Mouse (Mus musculus): ENCODE results near the gene Asrgl1.
"Not testable (repeated sequence)": the region's sequence is repeated elsewhere in the genome, so short reads cannot be mapped to it uniquely, and the experiment has no call there.

The Asrgl1 gene

DNA sequence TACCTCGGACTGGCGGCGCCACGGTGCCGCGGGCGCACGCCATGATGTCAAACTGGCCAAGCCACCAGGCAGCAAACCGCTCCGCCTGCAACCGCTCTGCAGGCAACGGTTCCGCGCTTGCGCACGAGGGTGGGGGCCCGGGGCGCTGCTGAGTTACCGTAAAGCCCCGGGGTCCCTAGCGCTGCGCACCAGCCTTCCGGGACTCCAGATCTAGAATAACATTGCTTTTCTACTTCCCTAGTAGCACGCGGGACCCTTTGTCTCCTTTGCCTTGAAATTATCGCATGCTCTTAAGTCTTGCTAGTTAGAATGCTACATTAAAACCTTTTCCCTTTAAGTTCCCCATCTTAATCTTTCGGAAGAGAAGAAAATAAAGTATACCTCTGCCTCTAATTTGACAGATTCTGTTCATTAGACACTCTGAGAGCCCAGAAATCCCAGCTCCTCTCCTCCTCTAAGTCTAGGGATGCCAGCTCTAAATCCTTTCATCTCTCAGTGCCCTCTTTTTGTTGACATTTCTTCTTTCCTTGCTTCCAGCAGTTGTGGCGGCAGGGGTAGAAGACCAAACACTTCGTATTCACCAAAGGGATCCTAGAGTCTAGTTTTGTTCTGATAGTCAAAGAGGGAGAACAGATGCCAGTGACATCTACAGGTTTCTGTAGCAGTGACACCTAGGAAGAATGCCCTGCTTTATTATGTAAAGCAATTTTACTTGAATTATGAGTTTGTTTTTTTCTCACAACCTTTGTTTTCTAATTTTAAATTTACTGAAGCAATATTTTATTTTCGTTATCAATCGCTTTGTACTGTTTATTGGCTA lies at the start of gene Asrgl1:
TSS of gene Asrgl1 (minus strand) at position 125 of the 820 bp plus-strand sequence.
- peak; percentile 95 to 96 for DNase-seq

DNA sequence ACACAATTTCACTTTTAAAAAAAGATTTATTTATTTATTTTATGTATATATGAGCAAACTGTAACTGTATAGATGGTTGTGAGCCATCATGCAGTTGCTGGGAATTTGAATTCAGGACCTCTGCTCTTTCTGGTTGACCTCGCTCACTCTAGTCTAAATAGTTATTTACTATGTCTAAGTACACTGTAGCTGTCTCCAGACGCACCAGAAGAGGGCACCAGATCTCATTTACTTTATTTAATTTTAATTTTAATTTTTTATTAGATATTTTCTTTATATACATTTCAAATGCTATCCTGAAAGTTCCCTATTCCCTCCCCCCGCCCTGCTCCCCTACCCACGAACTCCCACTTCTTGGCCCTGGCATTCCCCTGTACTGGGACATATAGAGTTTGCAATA lies 10.8 kb upstream of the Asrgl1 start:
- no peak for DNase-seq

- no peak for DNase-seq
Observed at GRCm38 (mm10) chr19:9143639-9144125, 8.2 kb upstream of the Asrgl1 start.

- no peak for DNase-seq
Observed at GRCm38 (mm10) chr19:9143230-9143629, 7.8 kb upstream of the Asrgl1 start.

DNA sequence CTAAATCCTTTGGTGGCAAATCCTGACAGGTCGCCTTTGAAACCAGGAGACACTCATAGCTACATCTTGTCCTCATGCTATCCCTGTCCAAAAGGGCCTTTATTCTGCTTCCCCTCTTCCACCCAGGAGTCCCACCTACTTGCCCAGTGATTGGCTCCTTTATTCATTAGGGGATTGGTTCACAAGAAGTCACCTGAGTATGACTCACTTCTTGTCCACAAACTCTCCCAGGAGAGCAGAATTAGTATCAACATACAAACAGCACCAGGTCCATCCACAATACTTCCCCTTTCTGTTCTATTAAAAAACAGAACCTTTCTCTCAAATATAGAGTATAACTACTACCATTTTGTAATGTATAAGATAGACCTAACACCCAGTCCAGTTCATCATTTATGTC lies 4.9 kb upstream of the Asrgl1 start:
- not testable (repeated sequence) for DNase-seq

GRCm38 (mm10) chr19:9137159-9137558 lies 1.7 kb upstream of the Asrgl1 start:
- DNase-seq: no peak

DNA sequence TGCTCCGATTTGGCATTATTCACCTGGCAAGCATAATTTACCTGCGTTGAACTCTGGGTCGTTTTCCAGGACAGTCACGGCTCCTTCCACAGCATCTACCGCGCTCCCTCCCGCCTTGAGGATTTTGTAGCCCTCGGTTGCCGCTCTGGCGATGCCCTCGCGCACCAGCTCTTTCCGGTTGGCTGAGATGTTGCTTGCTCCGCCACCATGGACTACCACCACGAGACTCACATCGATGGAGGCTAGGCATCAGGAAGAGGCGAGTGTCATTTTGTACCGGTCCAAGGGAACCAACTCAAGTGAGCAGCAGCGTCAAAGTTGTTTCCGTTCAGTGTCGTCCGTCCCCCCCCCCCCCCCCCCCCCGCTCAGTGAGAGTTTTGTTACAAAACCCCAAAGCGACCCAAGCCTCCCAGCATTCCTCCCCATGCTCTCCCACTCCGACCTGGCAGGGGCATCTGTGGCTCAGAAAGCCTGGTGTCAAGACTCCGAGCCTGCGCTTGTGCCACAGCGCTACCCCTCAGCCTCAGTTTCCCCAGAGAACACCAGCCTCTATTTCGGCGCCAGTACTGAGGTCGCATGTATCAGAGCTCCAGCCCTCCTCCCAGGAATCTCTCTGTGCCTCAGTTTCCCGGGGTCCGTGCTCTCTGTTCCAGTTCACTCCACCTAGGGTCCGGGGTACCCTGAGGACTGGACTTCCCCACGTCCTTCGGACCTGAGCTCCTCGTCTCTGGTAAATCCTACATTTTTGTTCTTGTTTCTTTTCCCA lies 507 bp downstream of the Asrgl1 start:
- DNase-seq: peak; percentile 39 to 59

- no peak for DNase-seq
Observed at GRCm38 (mm10) chr19:9129996-9130395, 5.4 kb downstream of the Asrgl1 start.

- no peak for DNase-seq
Observed at GRCm38 (mm10) chr19:9128499-9129194, 6.8 kb downstream of the Asrgl1 start.

DNA sequence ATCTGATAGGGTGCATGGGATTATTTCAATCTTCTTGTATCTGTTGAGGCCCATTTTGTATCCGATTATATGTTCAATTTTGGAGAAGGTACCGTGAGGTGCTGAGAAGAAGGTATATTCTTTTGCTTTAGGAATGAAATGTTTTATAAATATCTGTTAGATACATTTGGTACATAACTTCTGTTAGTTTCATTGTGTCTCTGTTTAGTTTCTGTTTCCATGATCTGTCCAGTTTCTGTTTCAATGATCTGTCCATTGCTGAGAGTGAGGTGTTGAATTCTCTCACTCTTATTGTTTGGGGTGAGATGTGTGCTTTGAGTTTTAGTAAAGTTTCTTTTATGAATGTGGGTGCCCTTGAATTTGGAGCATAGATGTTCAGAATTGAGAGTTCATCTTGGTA lies 11.4 kb downstream of the Asrgl1 start:
- not testable (repeated sequence) for DNase-seq

GRCm38 (mm10) chr19:9122390-9122789 lies 13.0 kb downstream of the Asrgl1 start:
- DNase-seq: no peak

- no peak for DNase-seq
Observed at GRCm38 (mm10) chr19:9119655-9120425, 15.6 kb downstream of the Asrgl1 start.

DNA sequence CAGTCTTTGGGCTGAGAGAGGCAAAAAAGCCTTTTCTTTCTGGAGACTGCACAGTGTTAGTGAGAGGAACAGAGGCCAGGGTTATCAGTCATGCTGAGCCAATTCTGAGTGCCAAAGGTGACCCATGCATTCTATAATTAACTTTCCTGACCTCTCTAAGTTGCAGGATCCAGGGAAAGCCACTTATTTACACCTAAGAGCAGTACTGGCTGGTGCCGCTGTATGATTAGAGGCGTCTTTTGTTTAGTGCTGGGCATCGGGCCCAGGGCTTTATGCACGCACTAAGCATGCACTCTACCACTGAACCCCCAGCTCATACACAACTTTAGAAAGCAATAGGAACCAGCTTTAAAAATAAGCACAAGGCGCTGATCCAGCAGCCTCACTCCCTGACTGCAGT lies 18.2 kb downstream of the Asrgl1 start:
- no peak for DNase-seq

DNA sequence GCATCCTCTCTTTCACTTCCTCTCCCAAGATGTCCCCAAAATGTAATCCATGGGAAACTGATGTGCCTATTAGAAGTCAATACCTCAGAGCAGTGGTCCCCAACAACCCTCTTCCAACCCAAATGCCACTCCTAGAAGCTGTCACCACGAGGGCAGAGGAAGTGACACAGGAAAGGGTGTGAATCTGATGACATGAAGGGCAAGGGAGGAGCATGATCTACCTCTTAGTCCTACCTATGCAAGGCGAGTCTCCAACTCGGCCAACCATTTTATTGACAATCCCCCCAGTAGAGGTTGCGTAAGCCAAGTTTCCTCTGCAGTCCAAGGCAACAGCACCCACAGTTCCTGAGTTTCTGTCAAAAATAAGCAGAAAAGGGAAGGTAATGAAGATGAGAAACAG lies 19.2 kb downstream of the Asrgl1 start:
- DNase-seq: no peak

- no peak for DNase-seq
Observed at GRCm38 (mm10) chr19:9112043-9112442, 23.4 kb downstream of the Asrgl1 start.

DNA sequence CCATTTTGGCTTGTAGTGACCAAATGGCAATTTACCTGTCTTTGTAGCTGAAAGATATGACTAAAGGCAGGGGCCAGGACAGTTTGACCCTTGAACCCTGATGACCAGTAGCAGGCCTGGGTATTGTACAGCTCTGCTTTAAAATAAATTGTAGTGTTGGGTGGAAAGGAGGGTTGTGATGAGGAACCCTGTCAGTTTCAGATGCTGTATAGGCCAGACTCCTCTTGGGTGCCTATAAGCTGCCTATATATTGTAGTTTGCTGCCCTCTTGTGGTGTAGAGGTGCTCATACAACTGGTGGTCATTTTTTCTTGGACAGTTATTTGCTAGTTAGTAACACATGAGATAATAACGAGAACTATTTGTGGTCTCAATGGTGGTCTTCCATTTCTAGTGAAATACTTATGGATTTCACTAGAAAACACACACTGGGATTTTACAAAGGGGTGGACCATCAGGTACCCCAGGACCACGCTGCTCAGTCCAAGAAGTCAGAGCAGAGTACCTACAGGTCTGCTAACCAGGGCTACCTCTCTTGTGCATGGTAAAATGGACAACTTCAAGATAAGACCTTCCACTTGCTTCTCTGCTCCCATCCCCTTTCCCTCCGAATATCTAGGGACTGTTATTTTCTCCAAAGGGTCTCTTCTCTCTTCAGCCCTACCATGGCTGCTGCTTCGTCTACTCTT lies 25.1 kb downstream of the Asrgl1 start:
- DNase-seq: peak; percentile 37 to 51

DNA sequence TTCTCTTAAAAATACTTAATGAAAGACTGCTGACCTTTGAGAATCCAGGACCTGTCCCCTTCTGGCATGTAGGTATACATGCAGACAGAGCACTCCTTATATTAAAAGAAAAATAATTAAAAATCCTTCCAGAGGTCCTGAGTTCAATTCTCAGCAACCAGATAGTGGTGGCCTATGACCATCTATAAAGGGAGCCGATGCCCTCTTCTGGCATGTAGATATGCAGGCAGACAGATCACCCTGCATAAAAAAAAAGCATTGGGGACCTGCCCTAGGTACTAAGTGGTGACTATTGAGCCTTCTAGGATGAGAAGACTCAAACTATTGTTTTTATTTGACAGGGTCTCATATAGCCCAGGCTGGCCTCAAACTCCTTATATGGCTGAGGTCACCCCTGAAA lies 26.9 kb downstream of the Asrgl1 start:
- DNase-seq: no peak

DNA sequence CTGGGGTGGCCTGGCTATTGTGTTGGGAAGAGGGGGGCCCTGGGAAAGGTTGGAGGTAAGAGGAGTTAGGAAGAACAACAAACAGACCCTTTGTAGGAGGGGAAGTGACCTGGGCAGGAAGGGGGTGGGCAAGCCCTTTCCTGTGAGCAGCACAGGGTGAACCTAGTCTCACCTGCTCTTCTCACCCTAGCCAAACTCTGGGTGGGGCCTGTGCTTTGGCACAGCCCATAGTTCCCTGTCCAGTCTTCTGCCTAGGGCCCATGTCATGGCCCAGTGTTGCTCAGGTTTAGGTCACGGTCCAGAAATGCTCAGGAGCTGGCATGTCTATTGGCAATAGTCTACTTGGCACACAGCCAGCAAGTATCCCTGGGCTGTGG lies 28.1 kb downstream of the Asrgl1 start:
- peak in 1 of 2 experiments; percentile 24 for DNase-seq

DNA sequence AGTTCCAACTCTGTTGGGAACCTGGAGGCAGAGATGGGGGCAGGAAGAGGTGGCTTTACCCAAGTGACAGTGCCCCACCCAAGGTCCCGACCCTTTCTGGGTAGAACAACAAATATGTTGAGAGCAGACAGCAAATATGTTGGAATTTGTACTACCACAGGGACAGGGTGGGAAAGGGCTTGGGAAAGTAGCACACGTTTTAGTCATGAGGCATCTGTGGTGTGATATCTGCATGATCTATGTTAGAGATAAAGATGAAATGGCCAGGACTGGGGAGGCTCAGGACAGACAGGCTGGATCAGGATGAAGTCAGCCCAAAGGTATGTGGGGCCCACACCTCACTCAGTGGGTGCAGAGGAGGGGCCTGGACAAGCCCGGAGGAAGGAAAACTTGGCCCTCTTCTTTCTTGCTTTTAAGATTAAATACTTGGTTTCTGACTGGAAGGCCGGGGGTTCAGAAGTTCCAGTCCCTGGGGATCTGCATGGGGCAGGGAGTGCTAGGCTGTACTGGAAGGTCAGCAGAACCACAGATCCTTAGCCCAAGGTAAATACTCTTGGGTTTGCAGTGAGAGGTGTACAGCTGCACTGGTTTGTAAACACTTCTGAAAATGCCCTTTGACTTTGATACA lies 28.6 kb downstream of the Asrgl1 start:
- DNase-seq: peak in 1 of 2 experiments; percentile 18

GRCm38 (mm10) chr19:9106096-9106495 lies 29.3 kb downstream of the Asrgl1 start:
- peak in 1 of 2 experiments; percentile 25 for DNase-seq

DNA sequence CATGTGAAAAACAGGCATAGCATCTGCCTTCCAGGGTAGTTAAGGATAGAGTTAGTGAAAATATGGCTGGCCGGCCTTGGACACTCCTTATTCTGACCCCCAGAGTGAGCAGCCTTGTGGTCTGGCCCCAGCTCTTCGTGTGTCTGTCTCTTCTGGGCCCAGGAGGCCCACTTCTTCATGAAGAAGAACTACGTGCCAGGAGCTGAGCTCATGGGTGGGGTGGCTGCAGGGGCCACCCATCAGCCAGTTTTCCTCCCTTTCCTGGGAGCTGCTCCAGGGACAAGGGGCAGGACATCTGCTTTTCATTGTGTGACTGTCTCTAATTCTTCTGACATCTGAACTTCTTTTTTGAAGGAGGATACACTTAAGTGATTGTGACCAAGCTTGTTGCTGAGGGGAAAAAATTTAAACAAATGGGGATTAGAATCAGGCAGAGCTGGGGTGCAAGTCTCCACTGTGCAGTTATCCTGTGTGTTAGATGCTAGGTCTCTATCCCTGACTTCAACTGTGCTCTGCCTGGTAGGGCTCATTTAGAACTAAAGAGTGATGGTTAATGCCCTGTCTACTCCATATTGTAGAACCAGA lies 30.2 kb downstream of the Asrgl1 start:
- no peak for DNase-seq

All from kidney, postnatal 4 days (tissue).